Mouse (Mus musculus): ENCODE data around the gene Ppp1r15a.

Ppp1r15a gene

GRCm38 (mm10) chr7:45551512-45551883 is 25.4 kb upstream of the Ppp1r15a start:
- in situ Hi-C loops (cut with MboI, MseI), result no loop called here

- in situ Hi-C loops (cut with MboI, MseI), result no loop called here
Measured at GRCm38 (mm10) chr7:45550821-45551511, 24.9 kb upstream of the Ppp1r15a start.

- in situ Hi-C loops (cut with MboI, MseI), result no loop called here
Measured at GRCm38 (mm10) chr7:45549641-45550436, 23.8 kb upstream of the Ppp1r15a start.

DNA sequence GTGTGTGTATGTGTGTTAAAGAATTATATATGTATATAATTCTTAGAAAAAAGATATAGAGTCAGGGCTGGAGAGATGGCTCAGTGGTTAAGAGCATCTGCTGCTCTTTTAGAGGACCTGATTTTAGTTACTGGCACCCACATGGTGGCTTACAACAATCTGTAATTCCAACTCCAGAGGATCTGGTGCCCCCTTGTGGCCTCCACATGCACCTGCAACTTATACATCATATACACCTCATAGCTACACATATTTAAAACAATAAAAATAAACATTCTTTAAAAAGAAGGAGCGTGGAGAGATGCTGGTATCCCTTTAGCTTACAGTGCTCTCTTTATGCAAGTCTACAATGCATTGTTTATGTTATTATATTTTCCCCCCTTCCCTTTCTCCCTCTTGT is 18.5 kb upstream of the Ppp1r15a start:
- in situ Hi-C loops (cut with MboI, MseI), result no loop called here

- in situ Hi-C loops (cut with MboI, MseI), result no loop called here
Measured at GRCm38 (mm10) chr7:45540213-45540612, 14.1 kb upstream of the Ppp1r15a start.

- in situ Hi-C loops (cut with MboI, MseI), result no loop called here
Measured at GRCm38 (mm10) chr7:45539095-45539494, 13.0 kb upstream of the Ppp1r15a start.

- in situ Hi-C loops (cut with MboI, MseI), result no loop called here
Measured at GRCm38 (mm10) chr7:45538163-45539041, 12.3 kb upstream of the Ppp1r15a start.

DNA sequence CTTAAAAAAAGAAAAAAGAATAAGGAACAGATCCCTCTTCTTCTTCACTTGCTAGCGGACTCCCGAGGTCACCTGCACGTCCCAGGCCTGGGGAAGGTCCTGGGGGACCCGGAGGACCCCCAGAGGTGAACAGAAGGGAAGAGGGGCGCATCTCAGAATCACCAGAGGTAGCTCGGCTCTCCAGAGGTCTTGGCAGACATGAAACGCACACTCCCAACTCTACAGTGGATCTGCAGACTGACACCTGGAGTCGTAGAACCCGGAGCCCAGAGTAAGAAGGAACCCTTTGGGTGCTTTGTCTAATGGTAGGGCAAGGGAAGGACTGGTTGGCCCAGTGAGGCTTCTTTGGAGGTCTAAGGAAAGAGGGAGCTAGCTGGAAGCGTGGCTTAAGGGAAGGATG is 11.5 kb upstream of the Ppp1r15a start:
- in situ Hi-C loops (cut with MboI, MseI), result no loop called here

- in situ Hi-C loops (cut with MboI, MseI), result no loop called here
Measured at GRCm38 (mm10) chr7:45535676-45536075, 9.6 kb upstream of the Ppp1r15a start.

DNA sequence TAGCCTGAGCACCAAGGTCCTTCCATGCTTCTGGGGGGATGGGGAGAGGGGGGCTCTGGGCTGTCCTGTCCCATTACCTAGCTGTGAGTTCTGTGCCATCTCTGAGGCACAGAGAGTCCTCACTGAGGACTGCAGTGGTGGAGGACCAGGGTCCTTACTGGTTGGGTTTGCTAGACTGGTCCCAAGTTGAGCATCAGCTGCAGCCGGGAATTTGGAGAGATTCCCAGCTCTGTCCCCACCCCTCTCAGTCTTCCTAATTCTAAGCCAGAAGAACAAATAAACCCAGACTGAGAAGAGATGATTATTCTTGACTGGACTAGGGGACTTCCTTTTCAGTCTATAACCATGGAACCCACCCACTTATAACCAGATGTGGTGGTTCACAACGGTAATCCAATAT is 4.6 kb upstream of the Ppp1r15a start:
- in situ Hi-C loops (cut with MboI, MseI), result no loop called here

GRCm38 (mm10) chr7:45529461-45529860 is 3.4 kb upstream of the Ppp1r15a start:
- in situ Hi-C loops (cut with MboI, MseI), result loop anchor here in 1 of 2 experiments (10.0 kb wide), 1 partner anchor 675 kb away; the partner anchor contains the start of gene Pnkp

GRCm38 (mm10) chr7:45527169-45527568 is 1.1 kb upstream of the Ppp1r15a start:
- in situ Hi-C loops (cut with MboI, MseI), result loop anchor here in 1 of 2 experiments (10.0 kb wide), 1 partner anchor 672 kb away; the partner anchor contains the start of gene Pnkp

GRCm38 (mm10) chr7:45526474-45527120 is 529 bp upstream of the Ppp1r15a start:
- in situ Hi-C loops (cut with MboI, MseI), result loop anchor here in 1 of 2 experiments (10.0 kb wide), 1 partner anchor 672 kb away; the partner anchor contains the start of gene Pnkp

GRCm38 (mm10) chr7:45524841-45525621 is 1.0 kb downstream of the Ppp1r15a start:
- in situ Hi-C loops (cut with MboI, MseI), result loop anchor here in 1 of 2 experiments (10.0 kb wide), 1 partner anchor 670 kb away; the partner anchor contains the start of gene Pnkp

DNA sequence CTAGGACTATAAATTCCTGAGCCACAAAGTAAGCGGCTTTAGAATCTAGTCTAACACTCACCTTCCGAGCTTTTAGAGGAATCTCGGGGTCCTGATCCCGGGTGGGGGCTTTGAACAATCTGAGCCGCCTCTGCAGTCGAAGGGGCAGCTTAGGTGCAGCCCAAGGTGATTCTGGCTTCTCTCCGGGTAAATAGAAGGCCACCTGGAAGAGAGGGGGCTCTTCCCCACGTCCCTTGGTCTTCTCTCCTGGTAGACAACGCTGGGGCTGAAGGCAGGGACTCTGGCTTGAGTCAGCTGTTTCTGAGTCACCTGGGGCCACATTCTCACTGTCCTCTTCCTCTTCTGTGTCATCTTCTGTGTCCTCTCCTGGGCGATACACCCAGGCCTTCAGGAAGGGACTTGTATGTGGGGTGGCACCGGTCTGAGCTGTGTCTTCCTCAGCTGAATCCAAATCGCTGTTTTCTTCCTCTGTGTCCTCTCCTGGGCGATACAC is 2.3 kb downstream of the Ppp1r15a start:
- in situ Hi-C loops (cut with MboI, MseI), result loop anchor here in 1 of 2 experiments (10.0 kb wide), 1 partner anchor 669 kb away; the partner anchor contains the start of gene Pnkp

GRCm38 (mm10) chr7:45522957-45523676 is 3.0 kb downstream of the Ppp1r15a start:
- in situ Hi-C loops (cut with MboI, MseI), result loop anchor here in 1 of 2 experiments (10.0 kb wide), 1 partner anchor 668 kb away; the partner anchor contains the start of gene Pnkp

- in situ Hi-C loops (cut with MboI, MseI), result loop anchor here in 1 of 2 experiments (10.0 kb wide), 1 partner anchor 667 kb away; the partner anchor contains the start of gene Pnkp
Measured at GRCm38 (mm10) chr7:45522194-45522752, 3.8 kb downstream of the Ppp1r15a start.

- in situ Hi-C loops (cut with MboI, MseI), result loop anchor here in 1 of 2 experiments (10.0 kb wide), 1 partner anchor 667 kb away; the partner anchor contains the start of gene Pnkp
Measured at GRCm38 (mm10) chr7:45521728-45522184, 4.3 kb downstream of the Ppp1r15a start.

Measured in T-helper 17 cell (primary cell).